Mouse (Mus musculus): ENCODE data around the gene Mllt6.
"Not testable (repeated sequence)": the region's sequence is repeated elsewhere in the genome, so short reads cannot be mapped to it uniquely, and the experiment has no call there.

Mllt6 gene

GRCm38 (mm10) chr11:97697199-97697890 lies 34.1 kb downstream of the Mllt6 start:
- no peak for DNase-seq

DNA sequence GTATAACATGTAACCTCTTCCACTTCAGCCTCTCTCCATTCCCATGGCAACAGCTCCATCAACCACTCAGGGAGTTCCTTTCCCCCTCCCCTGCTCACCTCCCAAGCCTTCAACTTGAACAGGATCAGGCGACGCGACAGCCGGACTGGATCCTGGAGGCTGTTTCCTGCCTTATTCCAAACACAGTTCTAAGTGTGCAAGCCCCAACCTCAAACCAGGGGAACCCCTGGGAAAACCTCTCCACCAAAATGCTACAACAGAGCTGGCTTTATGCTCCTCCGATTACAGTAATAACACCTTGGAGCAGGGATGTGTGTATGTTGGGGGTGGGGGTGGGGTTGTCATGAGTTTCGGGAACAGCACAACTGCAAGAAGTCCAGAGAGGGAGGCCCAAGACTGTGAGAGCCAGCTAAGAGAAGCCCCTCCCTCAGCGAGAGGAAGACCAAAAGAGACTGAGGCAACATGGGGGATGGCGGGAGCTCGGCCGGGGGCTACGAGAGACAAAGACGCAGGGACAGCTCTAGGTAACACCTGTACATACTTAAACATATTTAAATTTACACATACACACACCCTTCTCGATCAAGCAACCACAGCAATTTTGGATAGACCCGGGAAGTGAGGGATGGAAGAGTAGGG lies 34.8 kb downstream of the Mllt6 start:
- peak; percentile 69 for DNase-seq

DNA sequence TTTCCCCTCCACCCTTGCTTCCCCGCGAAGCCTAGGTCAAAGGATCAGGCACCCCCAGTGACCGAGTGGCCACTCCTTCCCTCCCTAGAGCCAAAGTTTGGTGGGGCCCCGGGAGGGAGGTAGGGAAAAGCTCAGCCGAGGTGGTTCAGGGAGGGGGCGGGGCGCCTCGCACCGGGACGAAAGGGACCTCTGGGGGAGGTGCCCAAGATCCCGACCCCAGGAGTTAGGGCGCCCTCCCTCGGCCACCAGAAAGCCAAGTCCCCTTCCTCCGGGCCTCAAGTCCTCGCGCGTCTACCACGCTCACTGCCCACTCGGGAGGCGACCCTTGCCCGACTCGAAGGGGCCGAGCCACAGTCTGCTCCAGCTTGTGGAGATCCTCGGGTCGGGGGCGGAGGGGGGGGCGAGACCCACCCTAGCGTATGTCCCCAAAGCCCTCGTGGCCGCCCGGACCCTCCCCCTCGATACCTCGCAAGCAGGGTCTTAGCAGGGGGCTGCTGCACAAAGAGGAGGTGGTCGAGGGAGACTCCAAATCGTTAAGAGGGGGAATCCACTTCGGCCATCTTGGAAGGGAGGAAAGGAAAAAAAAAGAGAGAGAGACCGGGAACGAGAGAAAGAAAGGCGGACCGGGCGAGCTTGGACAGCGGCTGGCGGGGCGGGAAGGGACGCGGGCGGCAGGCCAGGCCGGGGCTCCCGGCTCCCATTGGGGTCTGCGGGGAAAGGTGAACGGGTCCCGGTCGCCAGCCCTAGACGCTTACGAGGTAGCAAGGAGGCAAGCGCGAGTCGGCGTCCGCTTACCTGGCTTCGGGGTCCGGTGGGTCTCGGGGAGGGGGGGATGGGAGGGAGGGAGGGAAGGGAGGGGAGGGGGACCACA lies 35.8 kb downstream of the Mllt6 start:
- peak; percentile 90 for DNase-seq

GRCm38 (mm10) chr11:97699626-97700002 lies 36.4 kb downstream of the Mllt6 start:
- peak; percentile 96 for DNase-seq

GRCm38 (mm10) chr11:97700003-97700745 lies 37.0 kb downstream of the Mllt6 start, which contains the start of gene Pcgf2:
TSS of gene Pcgf2 (minus strand) at chr11:97700497.
- peak; percentile 84 for DNase-seq

DNA sequence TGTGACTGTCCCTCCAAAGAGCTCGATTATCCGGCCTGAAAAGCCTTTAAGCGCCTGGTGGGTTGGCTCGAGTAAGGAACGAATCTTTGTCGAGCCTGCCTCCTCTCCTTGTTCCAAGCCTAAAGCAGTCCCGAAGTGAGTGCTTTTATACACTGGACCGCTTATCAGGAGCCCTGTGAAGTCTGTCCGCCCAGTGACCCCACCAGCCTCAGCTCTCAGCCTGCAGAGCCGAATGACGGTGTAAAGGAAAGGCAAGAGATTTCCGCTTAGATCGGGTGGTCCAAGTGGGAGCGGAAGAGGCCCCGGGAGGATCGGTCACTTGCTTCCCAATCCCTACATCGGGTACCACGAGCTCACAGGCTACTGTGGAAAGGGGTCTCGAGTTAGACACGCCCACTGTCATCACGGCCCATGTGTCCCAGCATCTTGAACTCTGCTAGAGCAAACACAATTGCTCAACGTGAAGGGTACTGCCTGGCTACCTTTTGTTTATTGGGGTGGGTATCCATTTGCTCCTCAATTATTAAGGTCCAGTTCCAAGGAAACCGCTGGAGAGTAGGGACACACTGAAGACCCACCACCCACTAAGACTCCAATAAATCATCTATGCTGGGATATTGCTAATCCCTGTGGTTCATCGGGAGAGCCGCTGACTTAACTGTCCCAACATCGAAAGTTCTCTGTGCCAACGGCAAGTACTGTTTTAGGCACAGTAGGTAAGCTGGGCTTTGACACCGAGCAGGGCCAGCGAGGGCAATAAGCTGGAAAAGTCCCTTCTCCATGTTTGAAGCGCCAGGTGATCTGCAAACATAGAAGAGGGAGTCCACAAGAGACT lies 37.7 kb downstream of the Mllt6 start:
- peak; percentile 62 for DNase-seq

DNA sequence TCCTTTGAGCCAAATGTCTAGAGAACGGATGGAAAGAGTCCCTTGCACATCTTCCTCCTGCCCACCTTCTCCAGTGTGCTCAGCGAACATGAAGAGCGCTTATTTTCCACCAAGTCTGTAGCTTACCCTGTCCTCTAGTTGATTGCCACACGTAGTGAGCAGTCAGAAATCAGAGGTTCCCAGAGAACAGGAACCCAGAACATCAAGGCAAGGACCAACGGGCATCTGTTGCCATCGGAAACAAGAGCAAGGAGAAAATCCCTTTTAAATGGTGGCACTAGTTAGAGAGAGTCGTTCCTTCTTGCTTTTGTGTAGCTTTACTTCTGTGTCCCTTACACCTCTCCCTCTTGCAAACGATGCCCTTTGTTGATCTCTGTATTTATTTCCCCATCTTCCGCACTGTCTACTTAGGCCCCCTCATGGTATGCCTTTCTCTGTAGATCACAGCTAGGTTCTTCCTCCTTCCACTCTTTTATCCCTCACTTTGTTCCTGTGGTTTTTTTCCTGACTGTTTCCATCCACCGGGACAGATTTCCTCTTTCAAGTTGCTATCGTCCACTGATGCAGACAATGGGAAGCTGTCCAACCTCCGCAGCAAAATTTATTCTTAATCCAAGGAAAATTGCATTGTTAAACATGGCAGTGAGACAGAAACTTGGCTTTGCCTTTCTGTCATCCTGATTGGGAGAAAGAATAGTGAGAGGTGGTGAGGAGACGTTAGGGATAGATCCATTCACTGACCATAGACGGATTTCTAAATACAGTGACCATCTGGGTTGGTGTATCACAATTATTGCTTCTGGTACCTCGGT lies 38.6 kb downstream of the Mllt6 start:
- DNase-seq: no peak

GRCm38 (mm10) chr11:97702393-97702745 lies 39.2 kb downstream of the Mllt6 start:
- peak; percentile 86 for DNase-seq

DNA sequence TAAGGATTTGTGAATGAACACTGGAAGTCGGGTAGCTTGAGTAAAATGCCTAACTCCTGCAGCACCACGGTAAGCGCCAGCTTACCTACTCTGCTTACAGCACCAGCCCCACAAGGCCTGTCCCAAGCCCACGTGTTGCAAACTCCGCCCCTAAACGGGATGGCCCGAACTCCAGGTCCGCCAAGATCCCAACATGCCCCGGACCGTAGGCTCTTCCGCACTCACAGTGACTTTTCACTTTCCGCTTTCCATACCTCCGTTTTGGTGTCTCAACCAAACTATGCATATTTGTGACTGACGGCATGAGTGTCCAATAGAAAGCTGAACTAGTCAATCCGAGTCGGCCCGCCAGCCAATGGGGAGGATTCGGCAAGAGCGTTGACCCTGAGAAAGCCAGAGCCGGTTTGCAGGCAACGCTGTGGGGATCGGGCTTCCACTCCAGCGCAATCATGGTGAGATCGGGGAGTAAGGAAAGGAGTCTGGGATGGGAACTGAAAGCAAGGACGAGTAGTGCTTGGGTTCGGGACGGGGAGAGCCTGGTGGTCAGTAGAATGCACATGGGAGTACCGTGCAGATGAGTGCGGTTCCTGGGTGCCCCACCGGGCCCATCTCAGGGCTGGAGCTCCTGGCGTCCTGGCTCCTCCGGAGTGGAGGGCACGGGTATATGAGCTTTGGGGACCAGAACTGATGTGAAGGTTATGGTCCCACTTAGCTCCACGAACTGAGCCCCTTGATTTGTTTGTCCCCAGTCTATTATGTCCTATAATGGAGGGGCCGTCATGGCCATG lies 40.0 kb downstream of the Mllt6 start, which contains the start of gene Psmb3:
TSS of gene Psmb3 (plus strand) at position 361 of the 788 bp plus-strand sequence.
- DNase-seq: peak; percentile 99

DNA sequence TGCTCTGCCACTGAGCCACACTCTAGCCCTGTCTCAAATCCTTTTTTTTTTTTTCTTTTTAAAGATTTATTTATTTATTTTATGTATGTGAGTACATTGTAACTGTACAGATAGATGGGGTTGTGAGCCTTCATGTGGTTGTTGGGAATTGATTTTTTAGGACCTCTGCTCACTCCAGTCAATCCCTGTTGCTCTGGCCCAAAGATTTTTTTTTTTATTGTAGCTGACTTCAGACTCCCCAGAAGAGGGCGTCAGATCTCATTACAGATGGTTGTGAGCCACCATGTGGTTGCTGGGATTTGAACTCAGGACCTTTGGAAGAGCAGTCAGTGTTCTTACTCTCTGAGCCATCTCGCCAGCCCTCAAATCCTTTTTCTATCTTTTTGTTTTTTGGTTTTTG lies 46.9 kb downstream of the Mllt6 start:
- not testable (repeated sequence) for DNase-seq

GRCm38 (mm10) chr11:97711200-97711900 lies 48.1 kb downstream of the Mllt6 start:
- DNase-seq: no peak

- no peak for DNase-seq
Observed at GRCm38 (mm10) chr11:97712286-97712685, 49.1 kb downstream of the Mllt6 start.

GRCm38 (mm10) chr11:97713896-97714295 lies 50.7 kb downstream of the Mllt6 start:
- DNase-seq: no peak

- DNase-seq: no peak
Observed at GRCm38 (mm10) chr11:97714356-97714755, 51.1 kb downstream of the Mllt6 start.

- no peak for DNase-seq
Observed at GRCm38 (mm10) chr11:97714784-97715760, 51.9 kb downstream of the Mllt6 start.

GRCm38 (mm10) chr11:97716021-97716420 lies 52.8 kb downstream of the Mllt6 start:
- DNase-seq: no peak

DNA sequence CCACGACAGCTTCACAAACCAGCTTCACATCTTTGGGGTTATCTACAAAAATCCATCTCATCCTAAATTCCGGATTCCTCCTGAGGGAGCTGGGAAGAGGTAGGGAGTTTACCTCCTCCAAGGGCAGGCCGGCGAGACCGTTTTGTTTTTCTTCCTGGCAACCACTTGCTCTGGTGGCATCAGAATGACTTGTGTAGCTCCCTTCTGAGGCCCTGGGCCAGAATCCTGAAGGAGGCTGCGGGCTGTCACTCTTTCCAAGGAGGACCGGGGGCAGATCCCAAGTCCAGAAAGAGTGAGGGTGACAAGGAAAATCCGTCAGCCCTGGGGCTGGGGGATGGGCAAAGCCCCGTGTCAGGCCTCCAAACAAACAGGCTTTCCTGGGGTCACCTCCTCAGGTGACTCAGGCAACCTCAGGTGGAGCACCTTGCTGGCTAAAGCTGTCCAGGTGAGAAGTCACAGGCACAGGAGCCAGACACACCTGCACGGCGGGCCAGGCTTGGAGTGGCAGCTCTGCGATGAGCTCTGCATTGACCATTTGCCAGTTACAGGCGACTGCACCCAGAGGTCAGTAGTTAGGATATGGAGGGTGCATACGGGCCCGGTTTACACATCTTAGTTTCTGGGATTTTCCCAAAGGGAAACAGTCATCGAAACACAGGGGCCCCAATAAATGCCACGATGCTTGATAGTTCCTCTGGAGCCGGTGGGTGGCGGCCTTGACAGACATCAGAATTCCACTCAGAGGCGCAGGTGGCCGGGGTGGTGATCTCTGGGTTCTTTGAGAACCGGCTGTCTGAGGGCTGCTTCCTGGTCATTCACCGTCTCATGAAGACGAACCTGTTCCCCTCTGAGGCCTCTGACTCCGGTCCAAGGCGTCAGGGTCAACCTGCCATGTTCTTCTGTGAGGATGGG lies 54.4 kb downstream of the Mllt6 start:
- no peak for DNase-seq

Data from embryo, embryonic 11 days (tissue).